Mouse (Mus musculus) liver, embryonic 14.5 days (tissue): ENCODE results near the gene Tcl1b1.
"Not testable (repeated sequence)": the region's sequence is repeated elsewhere in the genome, so short reads cannot be mapped to it uniquely, and the experiment has no call there.

Source experiments
- CTCF ChIP-seq: IDR thresholded peaks from 2 replicates; pipeline ENCODE4 v1.5.1; 2016; ENCODE audit warnings: antibody characterized with exemption, low read depth, control low read depth
- EP300 ChIP-seq: IDR thresholded peaks from 2 replicates; pipeline ENCODE4 v1.6.1; 2016; ENCODE audit warnings: antibody characterized with exemption, low read depth

GRCm38 (mm10) chr12:105155286-105155685 lies 4.2 kb upstream of the Tcl1b1 start:
- not testable (repeated sequence) for TF ChIP-seq CTCF, EP300
